In the genomic region with DNA sequence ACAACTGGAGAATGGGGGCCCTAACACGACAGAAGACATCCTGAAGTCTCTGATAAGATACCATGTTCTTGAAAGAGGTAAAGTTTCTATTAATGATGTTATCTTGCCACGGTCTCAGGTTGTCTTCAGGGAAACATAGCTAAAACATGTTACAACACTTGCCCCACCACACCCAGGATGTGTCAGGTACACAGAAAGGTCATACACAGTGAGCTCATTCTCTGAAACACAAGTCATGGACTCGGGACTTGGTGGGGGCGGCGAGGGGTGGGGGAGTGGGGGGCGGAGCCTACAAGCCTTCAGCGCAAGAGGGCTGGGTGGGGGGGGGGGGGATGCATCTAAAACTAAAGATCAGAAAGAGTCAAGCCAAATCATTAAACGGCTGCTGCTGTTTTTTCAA, we compare ENCODE assay signal across 8 mouse cellular contexts. TPM values are rescaled to one million over a fixed set of nuclear protein-coding genes. Genes with fewer than 3 reads are reported as not detected.
DNase-seq lines count a peak whose midpoint lies in the region; ATAC-seq and TF ChIP-seq lines count a peak whose summit lies in the region.

No protein-coding gene starts in this region.

- TF ChIP-seq POLR2A in kidney, adult 2 months (IDR thresholded peaks at IDR 0.05; ENCODE audit: low read depth, low read length), result no peak

- 13% methylated on average over 8 of the region's 8 CpGs for WGBS in kidney, adult 2 months
- 5% methylated on average over 8 of the region's 8 CpGs for WGBS in limb, embryonic 13.5 days
- 23% methylated on average over 6 of the region's 8 CpGs for WGBS in midbrain, embryonic 16.5 days

- H3K4me1 ChIP-seq in kidney, adult 2 months (ENCODE audit: control insufficient read depth, insufficient read depth, low read length), result no peaks in the 10 kb centered on the region
- no peaks in the 10 kb centered on the region for H3K4me1 ChIP-seq in limb, embryonic 13.5 days
- peaks cover 2% of the 10 kb centered on the region; the same call in 1 of the 2 replicates for H3K4me1 ChIP-seq in midbrain, embryonic 16.5 days (ENCODE audit: control insufficient read depth, insufficient read depth, low read length)

- peak; percentile 30 for ATAC-seq in granulocyte monocyte progenitor cell, adult 5-6 weeks (replicated peaks; ENCODE audit: poor library complexity, severe bottlenecking)
- no peak for ATAC-seq in limb, embryonic 13.5 days (ENCODE audit: low FRiP score, low read depth)
- ATAC-seq in midbrain, embryonic 16.5 days, result peak; percentile 68; the same call in 1 of the 2 replicates

- DNase-seq in kidney, adult 2 months, result peak; percentile 11
- no peak for DNase-seq in kidney, postnatal 25 days
- DNase-seq in brain, adult 2 months (ENCODE audit: low read depth, low spot score), result peak; percentile 3
- DNase-seq in cerebellum, adult 18-20 months, result no peak
- no peak for DNase-seq in adrenal gland, postnatal 25 days

- H3K36me3 ChIP-seq in kidney, adult 2 months (ENCODE audit: control insufficient read depth, insufficient read depth, low read length), result no peaks in the 10 kb centered on the region
- H3K36me3 ChIP-seq in limb, embryonic 13.5 days, result no peaks in the 10 kb centered on the region
- no peaks in the 10 kb centered on the region for H3K36me3 ChIP-seq in midbrain, embryonic 16.5 days (ENCODE audit: control insufficient read depth, insufficient read depth, low read length)

- no peaks in the 10 kb centered on the region for H3K9me3 ChIP-seq in limb, embryonic 13.5 days
- H3K9me3 ChIP-seq in midbrain, embryonic 16.5 days (replicated peaks; ENCODE audit: control insufficient read depth, low read length, poor library complexity, severe bottlenecking), result no peaks in the 10 kb centered on the region

- H3K27ac ChIP-seq in kidney, adult 2 months (ENCODE audit: insufficient read depth, low read depth, low read length), result no peak overlapping the region; the same call in 1 of the 2 replicates
- peak overlapping the region; percentile 79; the same call in 1 of the 2 replicates for H3K27ac ChIP-seq in limb, embryonic 13.5 days
- no peak overlapping the region for H3K27ac ChIP-seq in midbrain, embryonic 16.5 days (ENCODE audit: low read length)

- peak overlapping the region; percentile 72 for H3K9ac ChIP-seq in limb, embryonic 13.5 days
- no peak overlapping the region for H3K9ac ChIP-seq in midbrain, embryonic 16.5 days (ENCODE audit: low read depth, low read length)

- TF ChIP-seq CTCF in kidney, adult 2 months (conservative IDR thresholded peaks at IDR 0.05; ENCODE audit: insufficient read depth, insufficient read length, low read depth, low read length), result no peak

- peak overlapping the region; percentile 29; the same call in 1 of the 2 replicates for H3K4me3 ChIP-seq in kidney, adult 2 months (ENCODE audit: insufficient read depth, low read depth, low read length)
- H3K4me3 ChIP-seq in limb, embryonic 13.5 days, result peak overlapping the region; percentile 52
- peak overlapping the region; percentile 47 for H3K4me3 ChIP-seq in midbrain, embryonic 16.5 days (ENCODE audit: low read depth, low read length)

- H3K27me3 ChIP-seq in kidney, adult 2 months (replicated peaks; ENCODE audit: control insufficient read depth, insufficient read depth, low read length), result no peaks in the 10 kb centered on the region
- H3K27me3 ChIP-seq in limb, embryonic 13.5 days, result no peaks in the 10 kb centered on the region
- no peaks in the 10 kb centered on the region for H3K27me3 ChIP-seq in midbrain, embryonic 16.5 days (ENCODE audit: control insufficient read depth, insufficient read depth, low read depth, low read length)

- H3K4me2 ChIP-seq in limb, embryonic 13.5 days (replicated peaks), result peak overlapping the region; percentile 66
- H3K4me2 ChIP-seq in midbrain, embryonic 16.5 days (ENCODE audit: low read length), result peak overlapping the region; percentile 89

RNA-seq across cellular contexts. Expression of a gene that starts 38.7 kb away (rescaled TPM):
- 7.2 and 8.4 TPM in 2 replicates for polyA plus RNA-seq in kidney, adult 2 months (2012; rRNA removed)
- 26.0 and 35.4 TPM in 2 replicates for total RNA-seq in granulocyte monocyte progenitor cell, adult 5-6 weeks (2014; fragmentation: Nextera tagmentation)
- total RNA-seq in granulocyte monocyte progenitor cell, adult 5-6 weeks (2017), result 56.4 and 68.1 TPM in 2 replicates
- 34.1 and 34.3 TPM in 2 replicates for polyA plus RNA-seq in limb, embryonic 13.5 days (2015; fragmentation: Nextera tagmentation; extraction: Ambion mirVana)
- 6.0 and 7.2 TPM in 2 replicates for polyA plus RNA-seq in midbrain, embryonic 16.5 days (2015; fragmentation: Nextera tagmentation; extraction: Ambion mirVana)
- 52.2 and 66.2 TPM in 2 replicates for total RNA-seq in adrenal gland, postnatal 25 days (2021)

Comparison
In these comparisons a context has a peak if more than half of its experiments do, and no peak if none do; other contexts are left out.
1. DNase-seq: peak in kidney, adult 2 months (single experiment) and brain, adult 2 months (single experiment); none in kidney, postnatal 25 days (0 of 2), cerebellum, adult 18-20 months (0 of 2) and adrenal gland, postnatal 25 days (single experiment).
2. Peak in every context shown above with its lines, with median percentiles within 50 percentile points of each other: H3K4me3 ChIP-seq.